Mouse (Mus musculus) hematopoietic stem cell, adult 5-6 weeks (primary cell): Measurements from ENCODE around the gene Hivep3. TPM values are rescaled to one million over a fixed set of nuclear protein-coding genes. Genes with fewer than 3 reads are reported as not detected.

Source experiments
- ATAC-seq, 2 experiments: fragments of 125-278 bp in 1 of 2; replicated peaks in 1 of 2; 2 replicates each; pipeline ENCODE4 v1.8.0; 2016 to 2017; ENCODE audit warnings: inconsistent platforms in 2 of 2, mild to moderate bottlenecking in 2 of 2, moderate number of reproducible peaks in 2 of 2, low read depth in 1 of 2, moderate TSS enrichment in 1 of 2; ENCODE audit not compliant: low FRiP score in 2 of 2, poor library complexity in 2 of 2, severe bottlenecking in 2 of 2, insufficient read depth in 1 of 2, low TSS enrichment in 1 of 2
- total RNA-seq: library from RNA; stranded (forward); fragments of 172-1452, 232-1000 nt; gene quantifications from 2 replicates; pipeline ENCODE4 v1.2.3, GENCODE M21; 2017

Hivep3 gene
- 10.1 and 16.2 TPM in 2 replicates for total RNA-seq

- peak; percentile 92 to 97 for ATAC-seq
These were observed at the start of gene Hivep3 for GRCm38 (mm10) chr4:119733184-119733880. TSS of gene Hivep3 (plus strand) at chr4:119733784.

- ATAC-seq, result no peak
These were observed 47.8 kb upstream of the Hivep3 start for GRCm38 (mm10) chr4:119685746-119686145.

GRCm38 (mm10) chr4:119698339-119698738 is 35.2 kb upstream of the Hivep3 start:
- ATAC-seq, result no peak

- ATAC-seq, result no peak
These were observed 32.2 kb upstream of the Hivep3 start for GRCm38 (mm10) chr4:119701269-119701954.

- ATAC-seq, result no peak
These were observed 29.6 kb upstream of the Hivep3 start for GRCm38 (mm10) chr4:119703965-119704364.

- ATAC-seq, result no peak
These were observed 26.3 kb upstream of the Hivep3 start for GRCm38 (mm10) chr4:119707326-119707725.

GRCm38 (mm10) chr4:119707751-119708150 is 25.8 kb upstream of the Hivep3 start:
- no peak for ATAC-seq

- no peak for ATAC-seq
These were observed 23.4 kb upstream of the Hivep3 start for GRCm38 (mm10) chr4:119710208-119710607.

- no peak for ATAC-seq
These were observed 16.1 kb upstream of the Hivep3 start for GRCm38 (mm10) chr4:119717443-119717842.

- ATAC-seq, result no peak
These were observed 12.1 kb upstream of the Hivep3 start for GRCm38 (mm10) chr4:119721531-119721930.

- ATAC-seq, result peak; percentile 49 to 60; a peak in 2 of 4 replicates
These were observed 7.5 kb upstream of the Hivep3 start for GRCm38 (mm10) chr4:119726074-119726473.

- ATAC-seq, result no peak
These were observed 5.7 kb upstream of the Hivep3 start for GRCm38 (mm10) chr4:119727871-119728270.

GRCm38 (mm10) chr4:119733942-119734341 is 358 bp downstream of the Hivep3 start:
- no peak for ATAC-seq

GRCm38 (mm10) chr4:119734352-119734751 is 768 bp downstream of the Hivep3 start:
- ATAC-seq, result no peak

- peak; percentile 73 to 79 for ATAC-seq
These were observed 5.1 kb downstream of the Hivep3 start for GRCm38 (mm10) chr4:119738641-119739040.

- no peak for ATAC-seq
These were observed 5.9 kb downstream of the Hivep3 start for GRCm38 (mm10) chr4:119739301-119740062.

GRCm38 (mm10) chr4:119748341-119748740 is 14.8 kb downstream of the Hivep3 start:
- no peak for ATAC-seq

- ATAC-seq, result peak in 1 of 2 experiments; percentile 53; a peak in 2 of 4 replicates
These were observed 16.6 kb downstream of the Hivep3 start for GRCm38 (mm10) chr4:119750157-119750556.
